Mouse (Mus musculus) embryonic facial prominence, embryonic 10.5 days (tissue): Measurements from ENCODE around the gene Pnma1. TPM values are rescaled to one million over a fixed set of nuclear protein-coding genes. Genes with fewer than 3 reads are reported as not detected.

Experiments used
- DNase-seq: peaks from one replicate; pipeline ENCODE4 v3.0.0-alpha.2; 2017; ENCODE audit warnings: low spot score
- H3K27ac ChIP-seq: fragments of 300-500 bp; sonication (generic); replicated peaks from 2 replicates; pipeline ENCODE4 v1.5.1; 2016; ENCODE audit warnings: mild to moderate bottlenecking
- H3K27me3 ChIP-seq: fragments of 300-500 bp; sonication (generic); replicated peaks from 2 replicates; pipeline ENCODE4 v1.6.1; 2016; ENCODE audit warnings: low read depth, mild to moderate bottlenecking; ENCODE audit not compliant: poor library complexity, severe bottlenecking
- H3K36me3 ChIP-seq: fragments of 300-500 bp; sonication (generic); replicated peaks from 2 replicates; pipeline ENCODE4 v1.6.1; 2016; ENCODE audit warnings: mild to moderate bottlenecking, moderate library complexity
- H3K4me1 ChIP-seq: fragments of 300-500 bp; sonication (generic); 2 replicates; pipeline ENCODE4 v1.6.1; 2016
- H3K4me3 ChIP-seq: fragments of 300-500 bp; sonication (generic); 2 replicates; pipeline ENCODE4 v1.5.1; 2016; ENCODE audit warnings: mild to moderate bottlenecking, moderate library complexity
- H3K9me3 ChIP-seq: fragments of 300-500 bp; sonication (generic); 2 replicates; pipeline ENCODE4 v1.6.1; 2016; ENCODE audit warnings: mild to moderate bottlenecking
- WGBS: fragments of 180-500 bp; shearing (Covaris S2); methylation state at CpG from one replicate; pipeline ENCODE4 v1.1.7; 2016; 5-methylcytosine and 5-hydroxymethylcytosine counted together
- polyA plus RNA-seq: library from polyadenylated mRNA; unstranded; fragments of >200 nt; fragmentation: Nextera tagmentation; extraction: Ambion mirVana; gene quantifications from 2 replicates; pipeline ENCODE4 v1.2.1, GENCODE M21; 2016

Gene Pnma1
- polyA plus RNA-seq, 1 experiment from 2014 or later = 1.6 TPM

- H3K27me3 ChIP-seq = no peaks in the 10 kb centered on the region
- H3K9me3 ChIP-seq = no peaks in the 10 kb centered on the region
- no peak overlapping the region for H3K4me3 ChIP-seq
- peaks cover 17% of the 10 kb centered on the region for H3K4me1 ChIP-seq
- no peak overlapping the region for H3K27ac ChIP-seq
- DNase-seq = no peak
- 56% methylated on average over 14 of the region's 14 CpGs for WGBS
- peaks cover 29% of the 10 kb centered on the region for H3K36me3 ChIP-seq
Observed at GRCm38 (mm10) chr12:84142281-84143050, 5.8 kb downstream of the Pnma1 start.

GRCm38 (mm10) chr12:84141271-84141670, 7.0 kb downstream of the Pnma1 start:
- no peak overlapping the region for H3K4me3 ChIP-seq
- 87% methylated on average over 4 of the region's 4 CpGs for WGBS
- peaks cover 9% of the 10 kb centered on the region; the same call in 1 of the 2 replicates for H3K4me1 ChIP-seq
- no peak for DNase-seq
- H3K9me3 ChIP-seq = no peaks in the 10 kb centered on the region
- H3K36me3 ChIP-seq = peaks cover 33% of the 10 kb centered on the region
- no peaks in the 10 kb centered on the region for H3K27me3 ChIP-seq
- no peak overlapping the region for H3K27ac ChIP-seq

GRCm38 (mm10) chr12:84140135-84140534, 8.2 kb downstream of the Pnma1 start:
- DNase-seq = no peak
- peaks cover 9% of the 10 kb centered on the region; the same call in 1 of the 2 replicates for H3K4me1 ChIP-seq
- H3K4me3 ChIP-seq = no peak overlapping the region
- peaks cover 41% of the 10 kb centered on the region for H3K36me3 ChIP-seq
- no peak overlapping the region for H3K27ac ChIP-seq
- WGBS = 73% methylated on average over 4 of the region's 4 CpGs
- no peaks in the 10 kb centered on the region for H3K27me3 ChIP-seq
- no peaks in the 10 kb centered on the region for H3K9me3 ChIP-seq

GRCm38 (mm10) chr12:84137131-84137530, 11.2 kb downstream of the Pnma1 start:
- no peak for DNase-seq
- Histone ChIP-seq H3K27me3 (no peaks in the 10 kb centered on the region), H3K36me3 (peaks cover 39% of the 10 kb centered on the region), H3K4me1 (peaks cover 6% of the 10 kb centered on the region; the same call in 1 of the 2 replicates), H3K4me3 (no peak overlapping the region), H3K27ac (no peak overlapping the region), H3K9me3 (no peaks in the 10 kb centered on the region)
- WGBS = 95% methylated on average over 7 of the region's 7 CpGs

- H3K9me3 ChIP-seq = no peaks in the 10 kb centered on the region
- peak; percentile 46 for DNase-seq
Observed at GRCm38 (mm10) chr12:84132265-84132664, 16.0 kb downstream of the Pnma1 start.

GRCm38 (mm10) chr12:84129931-84130330, 18.4 kb downstream of the Pnma1 start:
- no peak for DNase-seq
- Histone ChIP-seq H3K36me3 (peaks cover 32% of the 10 kb centered on the region), H3K9me3 (no peaks in the 10 kb centered on the region), H3K4me3 (no peak overlapping the region), H3K27me3 (no peaks in the 10 kb centered on the region), H3K27ac (no peak overlapping the region), H3K4me1 (no peaks in the 10 kb centered on the region)
- 93% methylated on average over 8 of the region's 8 CpGs for WGBS

More at GRCm38 (mm10) chr12:84132265-84132664, 16.0 kb downstream of the Pnma1 start:
- Histone ChIP-seq H3K27me3 (no peaks in the 10 kb centered on the region), H3K4me1 (no peaks in the 10 kb centered on the region), H3K4me3 (no peak overlapping the region), H3K36me3 (peaks cover 47% of the 10 kb centered on the region), H3K27ac (no peak overlapping the region)
- 59% methylated on average over 3 of the region's 3 CpGs for WGBS

GRCm38 (mm10) chr12:84128576-84128975, 19.7 kb downstream of the Pnma1 start:
- Histone ChIP-seq H3K4me1 (no peaks in the 10 kb centered on the region), H3K4me3 (no peak overlapping the region), H3K27ac (no peak overlapping the region), H3K27me3 (no peaks in the 10 kb centered on the region), H3K9me3 (no peaks in the 10 kb centered on the region), H3K36me3 (peaks cover 32% of the 10 kb centered on the region)
- no peak for DNase-seq
- WGBS = 86% methylated on average over 6 of the region's 6 CpGs

GRCm38 (mm10) chr12:84126899-84127298, 21.4 kb downstream of the Pnma1 start:
- no peak for DNase-seq
- Histone ChIP-seq H3K27me3 (no peaks in the 10 kb centered on the region), H3K36me3 (peaks cover 29% of the 10 kb centered on the region), H3K27ac (no peak overlapping the region), H3K4me1 (no peaks in the 10 kb centered on the region), H3K4me3 (no peak overlapping the region), H3K9me3 (no peaks in the 10 kb centered on the region)
- 74% methylated on average over 2 of the region's 2 CpGs for WGBS

GRCm38 (mm10) chr12:84125892-84126291, 22.4 kb downstream of the Pnma1 start:
- Histone ChIP-seq H3K4me1 (no peaks in the 10 kb centered on the region), H3K27me3 (no peaks in the 10 kb centered on the region), H3K9me3 (no peaks in the 10 kb centered on the region), H3K4me3 (no peak overlapping the region), H3K36me3 (peaks cover 29% of the 10 kb centered on the region), H3K27ac (no peak overlapping the region)
- 84% methylated on average over 12 of the region's 12 CpGs for WGBS
- DNase-seq = no peak

- H3K27me3 ChIP-seq = no peaks in the 10 kb centered on the region
- no peak overlapping the region for H3K4me3 ChIP-seq
- H3K27ac ChIP-seq = no peak overlapping the region
- WGBS = 95% methylated on average over 5 of the region's 5 CpGs
- H3K36me3 ChIP-seq = peaks cover 4% of the 10 kb centered on the region; the same call in 1 of the 2 replicates
- no peak for DNase-seq
- peaks cover 8% of the 10 kb centered on the region for H3K4me1 ChIP-seq
- no peaks in the 10 kb centered on the region for H3K9me3 ChIP-seq
Observed at GRCm38 (mm10) chr12:84119584-84119983, 28.7 kb downstream of the Pnma1 start.

GRCm38 (mm10) chr12:84114153-84114994, 33.9 kb downstream of the Pnma1 start, which contains the start of gene Dnal1:
Gene Dnal1, plus strand, starts transcription at chr12:84114366.
- Histone ChIP-seq H3K9me3 (no peaks in the 10 kb centered on the region), H3K27ac (peak within 1 kb of the TSS; percentile 84), H3K36me3 (no peaks in the 10 kb centered on the region), H3K4me1 (peaks cover 11% of the 10 kb centered on the region), H3K4me3 (peak within 1 kb of the TSS; percentile 84), H3K27me3 (no peaks in the 10 kb centered on the region)
- 2% methylated on average over 32 of the region's 35 CpGs for WGBS
- peak; percentile 96 for DNase-seq

- 56% methylated on average over 6 of the region's 6 CpGs for WGBS
- Histone ChIP-seq H3K9me3 (no peaks in the 10 kb centered on the region), H3K27ac (0 out of 2 replicates have a peak overlapping the region, but pooled peaks have one; percentile 84), H3K36me3 (no peaks in the 10 kb centered on the region), H3K27me3 (no peaks in the 10 kb centered on the region), H3K4me1 (peaks cover 11% of the 10 kb centered on the region), H3K4me3 (peak overlapping the region; percentile 84)
- no peak for DNase-seq
Observed at GRCm38 (mm10) chr12:84113676-84114075, 34.6 kb downstream of the Pnma1 start.
